Mouse (Mus musculus) heart, adult 2 months (tissue): Measurements from ENCODE around the gene Plekha6. TPM values are rescaled to one million over a fixed set of nuclear protein-coding genes. Genes with fewer than 3 reads are reported as not detected.

Source experiments
- DNase-seq, 2 experiments: peaks; one replicate each; pipeline ENCODE4 v3.0.0; 2021
- H3K27ac ChIP-seq: fragments of 200-600 bp; 2 replicates; pipeline ENCODE4 v1.8.1; 2022
- H3K27me3 ChIP-seq: fragments of 200-500 bp; 2 replicates; pipeline ENCODE4 v1.6.1; 2012; ENCODE audit warnings: mild to moderate bottlenecking, low read length, inconsistent platforms, mixed read lengths; ENCODE audit not compliant: control insufficient read depth, insufficient read depth
- H3K36me3 ChIP-seq: fragments of 200-500 bp; 2 replicates; pipeline ENCODE4 v1.6.1; 2012; ENCODE audit warnings: low read length, inconsistent platforms; ENCODE audit not compliant: control insufficient read depth, insufficient read depth
- H3K4me1 ChIP-seq: fragments of 200-500 bp; 2 replicates; pipeline ENCODE4 v1.6.1; 2011; ENCODE audit warnings: low read length; ENCODE audit not compliant: control insufficient read depth, insufficient read depth
- H3K4me3 ChIP-seq: fragments of 200-600 bp; 2 replicates; pipeline ENCODE4 v1.8.1; 2022
- H3K79me2 ChIP-seq: fragments of 200-500 bp; replicated peaks from 2 replicates; pipeline ENCODE4 v1.6.1; 2012; ENCODE audit warnings: mild to moderate bottlenecking, inconsistent platforms, low read length, moderate library complexity, mixed read lengths; ENCODE audit not compliant: control insufficient read depth, insufficient read depth
- H3K9ac ChIP-seq: fragments of 200-500 bp; 2 replicates; pipeline ENCODE4 v1.6.1; 2012; ENCODE audit warnings: low read depth, mild to moderate bottlenecking, control low read depth, inconsistent platforms, low read length, mixed read lengths
- CTCF ChIP-seq: fragments of 200-600 bp; IDR thresholded peaks from 2 replicates; pipeline ENCODE4 v1.8.1; 2022; ENCODE audit warnings: antibody characterized with exemption, mild to moderate bottlenecking, moderate library complexity
- EP300 ChIP-seq: fragments of 200-500 bp; IDR thresholded peaks from 2 replicates; pipeline ENCODE4 v1.6.1; 2011; ENCODE audit warnings: low read depth, low read length, control low read depth; ENCODE audit not compliant: insufficient read depth
- POLR2A ChIP-seq: fragments of 200-500 bp; IDR thresholded peaks from 2 replicates; pipeline ENCODE4 v1.6.1; 2011; ENCODE audit warnings: mild to moderate bottlenecking, low read depth, low read length, control low read depth; ENCODE audit not compliant: insufficient read depth
- WGBS: fragments of 180-500 bp; shearing (Covaris S2); methylation state at CpG from one replicate; pipeline ENCODE4 v1.1.7; 2018; 5-methylcytosine and 5-hydroxymethylcytosine counted together
- intact Hi-C: fragments of 180-260 bp; cut with DNase I; formaldehyde crosslinking; loops from one replicate; pipeline ENCODE4 v1.15.1; 2025
- polyA plus RNA-seq: library from polyadenylated mRNA; depleted of rRNA; stranded (reverse); fragments of >200 nt; gene quantifications from 2 replicates; pipeline ENCODE4 v1.2.3, GENCODE M21; 2012
- total RNA-seq, 2 experiments: library from RNA; stranded (reverse); gene quantifications; 2 replicates each; pipeline ENCODE4 v1.2.3; 2021

Gene Plekha6
- total and polyA plus RNA-seq, 3 experiments = 51.0 to 67.5 (median 55.2) TPM

DNA sequence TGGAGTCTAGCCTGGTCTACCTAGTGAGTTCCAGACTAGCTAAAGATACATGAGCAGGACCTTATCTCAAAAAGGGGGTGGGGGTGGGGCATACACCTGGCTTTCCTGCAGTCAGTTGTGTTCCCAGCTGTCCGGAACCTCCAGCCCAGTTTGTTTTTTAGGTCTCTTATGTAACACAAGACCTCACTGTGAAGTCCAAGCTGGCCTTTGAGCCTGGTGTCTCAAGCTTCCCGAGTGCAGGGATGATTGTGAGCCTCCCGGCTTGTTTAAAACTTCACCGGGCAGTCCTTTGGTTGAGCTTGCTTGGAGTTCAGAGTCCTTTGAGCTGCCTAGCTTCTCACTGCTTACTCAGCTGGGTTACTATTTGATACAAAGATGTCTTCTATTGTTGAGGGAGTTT lies 29.9 kb upstream of the Plekha6 start:
- DNase-seq = peak; percentile 20 to 39
- no peaks in the 10 kb centered on the region for H3K27me3 ChIP-seq
- H3K79me2 ChIP-seq = peaks cover 6% of the 10 kb centered on the region
- peak overlapping the region; percentile 42 for H3K9ac ChIP-seq
- H3K27ac ChIP-seq = peak overlapping the region; percentile 66
- H3K4me1 ChIP-seq = peaks cover 5% of the 10 kb centered on the region
- H3K36me3 ChIP-seq = peaks cover 32% of the 10 kb centered on the region
- H3K4me3 ChIP-seq = peak overlapping the region; percentile 90
- intact Hi-C loops = loop anchor here (5.0 kb wide), 2 partner anchors 288 to 783 kb away; partner anchors contain the start of gene Sox13
- 3% methylated on average over 4 of the region's 4 CpGs for WGBS
- TF ChIP-seq POLR2A = no peak
- TF ChIP-seq EP300 = no peak
- TF ChIP-seq CTCF = no peak

DNA sequence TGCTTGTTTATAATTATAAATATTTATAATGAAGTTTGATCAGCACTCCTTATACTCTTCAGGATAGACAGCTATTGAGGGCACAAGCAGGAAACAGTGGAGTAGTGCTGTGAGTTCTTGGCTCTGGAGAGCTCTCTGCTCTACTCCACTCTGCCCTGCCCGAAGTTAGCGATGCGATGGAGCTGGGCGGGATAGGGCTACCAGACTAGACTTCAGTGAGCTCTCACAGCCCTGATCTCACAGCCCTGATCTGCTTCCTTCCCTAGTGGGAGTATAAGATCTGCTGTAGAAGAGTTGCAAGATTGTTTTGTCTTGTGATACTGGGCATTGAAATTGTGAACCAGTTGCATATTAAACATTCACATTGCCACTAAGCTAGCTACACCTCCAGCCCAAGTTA lies 29.1 kb upstream of the Plekha6 start:
- Histone ChIP-seq H3K4me3 (peak overlapping the region; percentile 90), H3K27ac (peak overlapping the region; percentile 29), H3K9ac (peak overlapping the region; percentile 43), H3K36me3 (peaks cover 33% of the 10 kb centered on the region), H3K4me1 (peaks cover 5% of the 10 kb centered on the region), H3K27me3 (no peaks in the 10 kb centered on the region), H3K79me2 (peaks cover 6% of the 10 kb centered on the region)
- peak in 1 of 2 experiments; percentile 28 for DNase-seq
- no peak for TF ChIP-seq CTCF
- TF ChIP-seq EP300 = no peak
- no peak for TF ChIP-seq POLR2A
- 4% methylated on average over 4 of the region's 4 CpGs for WGBS
- intact Hi-C loops = loop anchor here (5.0 kb wide), 2 partner anchors 287 to 782 kb away; partner anchors contain the start of gene Sox13

DNA sequence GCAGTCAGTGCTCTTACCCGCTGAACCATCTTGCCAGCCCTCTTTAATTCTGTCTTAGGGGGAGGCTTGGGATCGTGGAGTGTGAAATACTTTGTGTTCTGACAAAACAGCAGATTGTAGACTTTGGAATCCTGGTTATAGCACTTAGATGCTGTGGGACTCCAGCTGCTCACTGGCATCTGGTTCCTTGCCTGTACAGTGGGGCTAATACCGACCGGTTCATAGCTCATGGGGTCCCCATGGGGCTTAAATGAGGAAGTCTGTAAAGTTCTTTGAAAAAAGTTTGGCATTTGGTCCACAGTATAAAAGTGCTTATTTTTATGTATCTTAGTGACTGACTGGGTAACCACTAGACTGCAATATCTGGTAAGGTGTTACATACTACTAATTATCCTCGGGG lies 28.2 kb upstream of the Plekha6 start:
- WGBS = 26% methylated on average over 5 of the region's 5 CpGs
- TF ChIP-seq EP300 (no peak), POLR2A (no peak), CTCF (no peak)
- H3K4me3 ChIP-seq = peak overlapping the region; percentile 13; the same call in 1 of the 2 replicates
- H3K4me1 ChIP-seq = peaks cover 5% of the 10 kb centered on the region
- peaks cover 6% of the 10 kb centered on the region for H3K79me2 ChIP-seq
- H3K9ac ChIP-seq = peak overlapping the region; percentile 25; the same call in 1 of the 2 replicates
- H3K27ac ChIP-seq = no peak overlapping the region
- no peak for DNase-seq
- H3K36me3 ChIP-seq = peaks cover 31% of the 10 kb centered on the region
- H3K27me3 ChIP-seq = no peaks in the 10 kb centered on the region
- intact Hi-C loops = no loop called here

DNA sequence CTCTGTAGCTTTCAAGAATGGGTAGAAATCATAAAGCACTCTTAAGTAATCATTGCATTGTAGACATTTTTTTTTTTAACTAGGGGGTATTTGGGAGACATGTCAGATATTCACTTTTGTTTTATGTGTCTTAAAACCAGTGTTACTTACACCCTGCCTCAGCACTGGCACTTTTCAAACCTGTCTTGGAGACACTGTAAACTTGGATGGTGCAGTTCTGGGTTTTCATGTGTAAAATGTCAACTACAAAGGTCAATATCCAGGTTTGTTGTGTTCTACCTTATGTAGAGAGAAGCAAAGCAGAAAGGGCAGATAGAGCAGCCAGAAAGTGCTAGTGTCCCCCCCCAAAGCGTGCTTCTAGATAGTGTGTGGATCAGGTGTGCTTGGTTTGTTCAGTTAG lies 25.6 kb upstream of the Plekha6 start:
- peaks cover 5% of the 10 kb centered on the region for H3K4me1 ChIP-seq
- H3K9ac ChIP-seq = no peak overlapping the region
- WGBS = 93% methylated on average over 1 of the region's 1 CpGs
- peaks cover 4% of the 10 kb centered on the region for H3K79me2 ChIP-seq
- intact Hi-C loops = no loop called here
- H3K27me3 ChIP-seq = no peaks in the 10 kb centered on the region
- peaks cover 29% of the 10 kb centered on the region for H3K36me3 ChIP-seq
- no peak overlapping the region for H3K27ac ChIP-seq
- TF ChIP-seq POLR2A = no peak
- H3K4me3 ChIP-seq = no peak overlapping the region
- DNase-seq = no peak

DNA sequence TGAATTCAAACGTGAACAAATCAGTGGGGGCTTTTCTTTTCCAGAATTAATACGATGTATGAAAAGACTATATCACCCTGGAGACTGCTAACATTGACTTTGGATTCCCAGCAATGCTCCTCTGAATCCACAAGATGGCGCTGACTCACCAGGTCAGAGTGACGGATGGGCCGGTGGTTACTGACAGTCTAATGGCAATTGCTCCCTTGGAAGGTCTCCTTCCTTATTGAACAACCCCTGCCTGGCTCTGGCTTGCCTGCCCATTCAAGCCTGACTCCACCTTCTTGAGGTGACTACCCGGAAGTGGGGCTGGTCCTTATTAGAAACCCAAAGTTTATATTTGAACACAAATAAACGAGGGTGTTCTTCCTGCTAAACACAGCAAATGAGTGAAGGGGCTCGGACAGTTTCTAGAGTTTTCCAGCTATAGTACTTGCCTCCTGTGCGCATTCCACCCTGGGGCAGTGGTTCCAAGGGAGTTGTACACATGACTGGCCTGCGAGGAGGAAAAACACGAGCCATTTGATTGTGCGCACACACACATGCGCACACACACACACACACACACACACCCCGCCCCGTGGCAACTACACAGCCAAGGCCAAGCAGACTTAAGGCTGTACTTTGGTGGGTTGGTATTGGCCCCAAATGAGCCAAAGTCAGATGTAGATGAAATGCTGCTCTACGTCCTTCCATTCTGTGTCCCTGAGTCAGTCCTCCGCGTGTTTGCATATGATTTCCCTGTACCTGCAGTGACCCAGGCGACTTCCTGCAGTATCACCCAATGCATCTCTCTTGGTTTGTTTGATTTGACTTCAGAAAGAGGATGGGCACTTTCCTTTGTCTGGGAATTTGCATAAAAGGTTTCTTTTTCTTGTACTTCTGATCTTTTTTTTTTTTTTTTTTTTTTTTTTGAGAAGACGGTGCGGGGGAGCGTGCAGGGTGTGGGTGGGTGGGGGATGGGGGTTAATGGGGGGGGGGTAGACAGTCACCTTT lies 17.7 kb upstream of the Plekha6 start:
- Histone ChIP-seq H3K4me3 (no peak overlapping the region), H3K79me2 (no peaks in the 10 kb centered on the region), H3K36me3 (no peaks in the 10 kb centered on the region), H3K27ac (no peak overlapping the region), H3K27me3 (no peaks in the 10 kb centered on the region), H3K4me1 (no peaks in the 10 kb centered on the region), H3K9ac (no peak overlapping the region)
- TF ChIP-seq CTCF = peak; percentile 96
- TF ChIP-seq POLR2A = no peak
- TF ChIP-seq EP300 = peak; percentile 73
- WGBS = 60% methylated on average over 22 of the region's 22 CpGs
- DNase-seq = peak in 1 of 2 experiments; percentile 37
- intact Hi-C loops = loop anchor here (2.0 to 10.0 kb wide), 2 partner anchors 206 to 468 kb away; partner anchors contain the start of gene Snrpe

DNA sequence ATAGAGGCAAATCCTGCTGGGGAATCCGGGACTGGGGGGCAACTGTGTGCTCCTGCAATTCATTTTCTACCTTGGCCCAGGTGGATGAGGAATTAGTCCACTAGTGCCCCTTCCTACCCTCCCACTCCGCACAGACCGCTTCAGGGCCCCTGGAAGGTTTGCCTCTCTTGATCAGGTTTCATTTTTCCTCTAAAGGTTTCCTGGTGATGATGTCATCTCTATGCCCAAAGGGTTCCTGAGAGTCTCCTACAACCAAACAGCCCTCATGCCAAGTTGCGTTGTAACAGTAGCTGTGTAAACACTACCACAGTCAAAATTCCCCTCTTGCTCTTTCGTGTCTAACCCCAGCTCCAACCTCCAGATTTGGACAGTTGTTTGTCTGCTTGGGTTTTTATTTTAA lies 16.7 kb upstream of the Plekha6 start:
- WGBS = 75% methylated on average over 5 of the region's 5 CpGs
- Histone ChIP-seq H3K9ac (no peak overlapping the region), H3K27me3 (no peaks in the 10 kb centered on the region), H3K4me1 (no peaks in the 10 kb centered on the region), H3K4me3 (no peak overlapping the region), H3K79me2 (no peaks in the 10 kb centered on the region), H3K36me3 (no peaks in the 10 kb centered on the region), H3K27ac (no peak overlapping the region)
- DNase-seq = no peak
- intact Hi-C loops = loop anchor here (2.0 to 10.0 kb wide), 2 partner anchors 205 to 467 kb away; partner anchors contain the start of gene Snrpe
- no peak for TF ChIP-seq EP300
- no peak for TF ChIP-seq CTCF
- no peak for TF ChIP-seq POLR2A
